Mouse (Mus musculus) myocyte (in vitro differentiated cells): ENCODE data around the gene Cacna2d3.

ENCODE experiments used
- E2F4 ChIP-seq: IDR thresholded peaks from one replicate; pipeline ENCODE4 v1.6.1; 2011; ENCODE audit warnings: mild to moderate bottlenecking, control low read depth, moderate library complexity; ENCODE audit not compliant: insufficient read depth
- MAX ChIP-seq: IDR thresholded peaks from one replicate; pipeline ENCODE4 v1.6.1; 2011; ENCODE audit warnings: low read depth, mild to moderate bottlenecking, control low read depth
- MYOD1 ChIP-seq, 3 experiments: IDR thresholded peaks; one replicate each; pipeline ENCODE4 v1.6.1; 2011; ENCODE audit warnings: control low read depth in 2 of 3, low read depth in 2 of 3, mild to moderate bottlenecking in 2 of 3, moderate library complexity in 1 of 3; ENCODE audit not compliant: insufficient read length in 2 of 3, control insufficient read depth in 1 of 3
- POLR2A ChIP-seq: IDR thresholded peaks from one replicate; pipeline ENCODE4 v1.6.1; 2011; ENCODE audit warnings: low read depth, mild to moderate bottlenecking, control low read depth, moderate library complexity; ENCODE audit not compliant: insufficient read length
- POLR2AphosphoS2 ChIP-seq: IDR thresholded peaks from one replicate; pipeline ENCODE4 v1.6.1; 2011; ENCODE audit warnings: low read depth, control low read depth; ENCODE audit not compliant: insufficient read length
- REST ChIP-seq: IDR thresholded peaks from one replicate; pipeline ENCODE4 v1.6.1; 2011; ENCODE audit warnings: mild to moderate bottlenecking, control low read depth, moderate library complexity; ENCODE audit not compliant: insufficient read depth, insufficient read length
- SRF ChIP-seq: IDR thresholded peaks from one replicate; pipeline ENCODE4 v1.6.1; 2011; ENCODE audit warnings: low read depth; ENCODE audit not compliant: control insufficient read depth, insufficient read length
- USF1 ChIP-seq: IDR thresholded peaks from one replicate; pipeline ENCODE4 v1.6.1; 2011; ENCODE audit warnings: low read depth, mild to moderate bottlenecking, control low read depth, moderate library complexity

DNA sequence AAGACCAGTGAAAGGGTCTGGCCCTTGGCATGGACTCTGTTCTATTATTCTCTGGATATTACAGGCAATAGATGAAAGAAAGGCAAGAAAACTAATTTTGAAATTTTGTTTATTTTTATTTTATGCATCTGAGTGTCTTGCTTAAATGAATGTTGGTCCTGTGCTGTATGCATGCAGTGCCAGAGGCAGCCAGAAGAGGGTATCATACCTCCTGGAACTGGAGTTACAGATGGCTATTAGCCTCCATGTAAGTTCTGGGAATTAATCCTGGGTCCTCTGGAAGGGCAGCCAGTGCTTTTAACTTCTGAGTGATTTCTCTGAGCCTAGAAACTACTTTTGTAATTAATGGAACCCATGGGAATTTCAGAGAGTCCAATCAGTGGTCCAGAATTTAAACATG, 597.8 kb downstream of the Cacna2d3 start:
- TF ChIP-seq POLR2AphosphoS2: no peak
- no peak for TF ChIP-seq MYOD1 (IDR thresholded peaks at IDR 0.05; ENCODE audit: control insufficient read depth in 1 of 3, insufficient read length in 2 of 3, low read depth in 2 of 3)
- TF ChIP-seq USF1: no peak
- no peak for TF ChIP-seq REST
- TF ChIP-seq POLR2A: no peak
- TF ChIP-seq E2F4: no peak
- no peak for TF ChIP-seq SRF
- TF ChIP-seq MAX: no peak
